Mouse (Mus musculus): ENCODE measurements at regions not wholly inside any gene's neighbourhood (a gene's known extent, or its start where the extent isn't known, plus 50 kb on each side); places are given as distances from the start of the nearest gene placed in this dataset.

- TF ChIP-seq POLR2A (IDR thresholded peaks at IDR 0.05; ENCODE audit: insufficient read depth, low read length) = no peak
- no peak for TF ChIP-seq CTCF (IDR thresholded peaks at IDR 0.05; ENCODE audit: low read depth, low read length)
- TF ChIP-seq EP300 (IDR thresholded peaks at IDR 0.05; ENCODE audit: insufficient read depth, low read depth, low read length) = no peak
Observed at GRCm38 (mm10) chr3:22331240-22331639, 254.8 kb downstream of the Tbl1xr1 start.

All from ES-Bruce4 (cell line).